Mouse (Mus musculus): ENCODE results near the gene Cela3b. TPM values are rescaled to one million over a fixed set of nuclear protein-coding genes. Genes with fewer than 3 reads are reported as not detected.

The Cela3b gene
- polyA plus RNA-seq, 1 experiment from 2014 or later = 0.42 TPM

DNA sequence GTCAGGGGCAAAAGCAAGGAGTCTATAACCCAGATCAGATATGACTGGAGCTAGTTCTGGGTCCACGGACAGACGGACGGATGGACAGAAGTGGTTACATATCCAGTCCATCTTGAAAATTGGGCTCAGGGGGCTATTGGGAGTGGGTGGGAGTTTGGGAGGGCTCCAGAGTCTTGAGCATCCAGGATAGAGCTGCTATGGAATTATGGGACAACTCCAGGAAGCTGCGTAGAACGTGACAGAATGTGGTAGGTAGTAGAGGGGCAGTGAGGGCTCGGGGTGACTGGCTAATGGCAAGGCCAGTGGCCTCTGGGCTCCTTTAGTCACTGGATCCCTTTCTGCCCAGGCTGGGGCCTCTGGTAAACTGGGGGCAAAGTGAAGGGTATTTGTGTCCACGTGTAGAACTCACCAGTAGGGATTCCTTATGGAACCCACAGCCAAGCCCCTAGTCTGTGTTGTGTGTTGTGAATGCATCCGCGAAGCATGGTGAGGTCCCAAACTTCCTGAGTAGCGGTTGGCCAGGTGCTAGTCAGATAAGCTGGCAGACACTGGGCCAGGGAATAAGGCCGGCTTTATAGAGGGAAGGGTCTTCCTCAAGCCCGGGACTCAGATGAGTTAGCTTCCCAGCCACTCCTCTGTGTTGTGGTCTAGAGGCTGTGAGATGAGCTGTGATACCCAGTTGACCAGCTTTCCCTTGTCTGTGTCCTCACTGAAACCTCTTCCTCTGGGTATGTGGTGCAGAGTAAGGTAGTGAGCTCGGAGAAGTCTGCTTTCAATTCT lies 45.1 kb upstream of the Cela3b start:
- Histone ChIP-seq H3K36me3 (replicated peaks; ENCODE audit: insufficient read depth, low read length) (no peaks in the 10 kb centered on the region), H3K27ac (ENCODE audit: low read depth) (0 out of 2 replicates have a peak overlapping the region, but pooled peaks have one; percentile 16), H3K9ac (replicated peaks) (no peak overlapping the region), H3K4me1 (ENCODE audit: insufficient read depth) (peaks cover 32% of the 10 kb centered on the region), H3K4me2 (ENCODE audit: low read depth, low read length) (no peak overlapping the region), H3K4me3 (ENCODE audit: low read depth, low read length) (no peak overlapping the region), H3K27me3 (ENCODE audit: insufficient read depth, low read length) (no peaks in the 10 kb centered on the region), H3K9me3 (ENCODE audit: low read length) (no peaks in the 10 kb centered on the region)
- ATAC-seq (no peak), DNase-seq (no peak)
- WGBS (ENCODE audit: insufficient replicate concordance) = 60% methylated on average over 13 of the region's 13 CpGs
- no peak for TF ChIP-seq CTCF (IDR thresholded peaks at IDR 0.05; ENCODE audit: low read depth)
- no peak for TF ChIP-seq EP300 (IDR thresholded peaks at IDR 0.05; ENCODE audit: low read depth)

DNA sequence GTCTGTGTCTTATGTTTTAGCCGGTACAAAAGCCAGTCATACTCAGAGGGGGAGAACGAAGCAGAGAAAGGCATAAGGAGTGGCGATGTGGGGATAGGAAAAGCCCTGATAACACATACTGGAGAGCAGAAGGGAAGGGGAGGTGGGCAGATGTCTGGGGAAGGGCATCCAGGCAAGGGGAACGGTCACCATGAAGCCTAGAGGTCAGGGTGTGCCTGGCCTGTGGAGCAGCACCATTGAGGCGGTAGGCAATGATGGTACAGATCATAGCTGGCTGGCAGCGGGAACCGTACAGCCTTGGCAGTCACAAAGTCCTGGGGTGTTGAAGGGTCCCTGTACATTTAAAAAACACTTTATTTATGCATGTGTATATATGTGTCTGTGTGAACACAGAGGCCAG lies 44.4 kb upstream of the Cela3b start:
- Histone ChIP-seq H3K27ac (ENCODE audit: low read depth) (no peak overlapping the region), H3K27me3 (ENCODE audit: insufficient read depth, low read length) (no peaks in the 10 kb centered on the region), H3K4me2 (ENCODE audit: low read depth, low read length) (no peak overlapping the region), H3K4me3 (ENCODE audit: low read depth, low read length) (no peak overlapping the region), H3K4me1 (ENCODE audit: insufficient read depth) (peaks cover 31% of the 10 kb centered on the region), H3K9ac (replicated peaks) (no peak overlapping the region), H3K9me3 (ENCODE audit: low read length) (no peaks in the 10 kb centered on the region), H3K36me3 (replicated peaks; ENCODE audit: insufficient read depth, low read length) (no peaks in the 10 kb centered on the region)
- DNase-seq (no peak), ATAC-seq (no peak)
- WGBS (ENCODE audit: insufficient replicate concordance) = 83% methylated on average over 7 of the region's 7 CpGs
- TF ChIP-seq EP300 (IDR thresholded peaks at IDR 0.05; ENCODE audit: low read depth) (no peak), CTCF (IDR thresholded peaks at IDR 0.05; ENCODE audit: low read depth) (no peak)

DNA sequence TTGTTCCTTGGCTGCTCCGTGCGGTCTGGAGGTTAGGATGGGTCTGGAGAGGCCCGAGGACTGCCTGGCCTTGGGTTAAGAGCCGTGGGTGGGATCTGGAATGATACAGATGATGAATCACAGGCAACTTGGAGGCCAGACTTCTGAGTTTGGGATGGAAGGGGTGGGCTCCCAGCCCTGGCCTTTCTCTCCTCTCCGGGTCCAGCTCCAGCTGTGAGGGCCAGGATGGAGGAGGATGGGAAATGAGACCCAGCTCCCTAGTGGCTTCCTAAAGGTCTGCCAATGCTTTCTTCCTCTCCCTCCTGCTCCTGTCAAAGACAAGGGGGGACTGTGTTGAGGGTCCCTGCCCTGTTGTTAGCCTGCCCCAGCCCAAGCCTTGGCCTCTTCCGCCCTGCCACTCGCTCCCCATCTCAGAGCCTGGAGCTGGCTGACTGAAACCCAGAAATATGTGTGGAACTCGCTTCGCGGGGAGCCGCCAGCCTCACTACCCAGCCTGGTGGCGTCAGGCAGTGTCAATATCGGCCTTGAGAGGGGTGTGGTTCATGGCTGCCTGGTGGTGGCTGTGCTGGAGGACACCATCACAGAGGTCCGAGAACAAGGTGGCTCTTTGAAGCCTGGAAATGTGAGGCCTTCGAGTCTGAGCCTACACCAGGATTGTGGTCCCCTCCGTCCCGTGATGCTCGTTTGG lies 43.5 kb upstream of the Cela3b start:
- Histone ChIP-seq H3K27ac (ENCODE audit: low read depth) (0 out of 2 replicates have a peak overlapping the region, but pooled peaks have one; percentile 3), H3K36me3 (replicated peaks; ENCODE audit: insufficient read depth, low read length) (no peaks in the 10 kb centered on the region), H3K27me3 (ENCODE audit: insufficient read depth, low read length) (0 out of 2 replicates have a peak, but pooled peaks cover under 1% of the 10 kb centered on the region), H3K9me3 (ENCODE audit: low read length) (no peaks in the 10 kb centered on the region), H3K4me2 (ENCODE audit: low read depth, low read length) (no peak overlapping the region), H3K4me3 (ENCODE audit: low read depth, low read length) (no peak overlapping the region), H3K4me1 (ENCODE audit: insufficient read depth) (peaks cover 27% of the 10 kb centered on the region), H3K9ac (replicated peaks) (no peak overlapping the region)
- no peak for DNase-seq
- 64% methylated on average over 18 of the region's 18 CpGs for WGBS (ENCODE audit: insufficient replicate concordance)
- TF ChIP-seq EP300 (IDR thresholded peaks at IDR 0.05; ENCODE audit: low read depth) (no peak), CTCF (IDR thresholded peaks at IDR 0.05; ENCODE audit: low read depth) (no peak)
- no peak for ATAC-seq

DNA sequence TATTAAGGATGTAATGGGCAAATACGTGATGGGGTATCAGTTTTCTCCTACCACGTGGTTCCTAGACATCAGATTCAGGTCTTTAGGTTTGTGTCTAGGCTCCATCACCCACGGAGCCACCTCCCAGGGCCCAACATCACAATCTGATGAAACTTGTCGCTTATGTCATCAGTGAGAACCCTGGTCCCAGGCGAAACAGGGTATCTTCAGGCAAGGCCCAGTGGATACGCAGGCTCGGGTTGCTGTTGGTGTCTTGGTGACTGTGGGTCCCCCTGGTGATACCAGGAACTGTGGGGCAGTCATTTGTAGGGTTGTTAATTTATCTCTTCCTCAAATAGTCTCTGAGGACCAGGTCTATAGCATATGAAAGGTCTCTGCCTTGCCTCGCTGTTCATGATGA lies 42.9 kb upstream of the Cela3b start:
- 68% methylated on average over 8 of the region's 8 CpGs for WGBS (ENCODE audit: insufficient replicate concordance)
- Histone ChIP-seq H3K9me3 (ENCODE audit: low read length) (no peaks in the 10 kb centered on the region), H3K4me2 (ENCODE audit: low read depth, low read length) (no peak overlapping the region), H3K4me3 (ENCODE audit: low read depth, low read length) (no peak overlapping the region), H3K27me3 (ENCODE audit: insufficient read depth, low read length) (0 out of 2 replicates have a peak, but pooled peaks cover 2% of the 10 kb centered on the region), H3K9ac (replicated peaks) (no peak overlapping the region), H3K36me3 (replicated peaks; ENCODE audit: insufficient read depth, low read length) (no peaks in the 10 kb centered on the region), H3K4me1 (ENCODE audit: insufficient read depth) (peaks cover 28% of the 10 kb centered on the region), H3K27ac (ENCODE audit: low read depth) (0 out of 2 replicates have a peak overlapping the region, but pooled peaks have one; percentile 3)
- DNase-seq = no peak
- no peak for ATAC-seq
- no peak for TF ChIP-seq EP300 (IDR thresholded peaks at IDR 0.05; ENCODE audit: low read depth)
- no peak for TF ChIP-seq CTCF (IDR thresholded peaks at IDR 0.05; ENCODE audit: low read depth)

DNA sequence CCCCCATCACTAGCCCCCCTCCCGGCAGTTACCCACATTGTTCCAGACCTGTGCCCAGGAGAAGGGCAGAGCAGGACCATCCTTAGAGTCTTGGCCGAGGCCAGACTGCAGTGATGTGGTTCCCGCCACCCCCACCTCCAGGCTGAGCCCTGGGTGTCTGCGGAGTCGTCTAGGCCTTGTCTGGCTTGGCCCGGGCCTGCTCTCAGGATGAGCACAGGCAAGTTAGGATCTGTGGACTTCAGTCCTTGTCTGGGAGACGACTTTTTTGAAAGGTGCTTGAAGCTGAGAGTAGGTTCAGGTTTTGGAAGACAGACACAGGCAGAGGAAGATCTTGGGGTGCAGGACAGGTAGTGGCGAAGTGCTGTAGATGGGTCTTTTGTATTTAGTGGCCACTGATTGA lies 41.0 kb upstream of the Cela3b start:
- no peak overlapping the region for H3K4me3 ChIP-seq (ENCODE audit: low read depth, low read length)
- DNase-seq (no peak), ATAC-seq (no peak)
- H3K27ac ChIP-seq (ENCODE audit: low read depth) = peak overlapping the region; percentile 60; the same call in 1 of the 2 replicates
- no peak overlapping the region for H3K4me2 ChIP-seq (ENCODE audit: low read depth, low read length)
- 0 out of 2 replicates have a peak, but pooled peaks cover 2% of the 10 kb centered on the region for H3K27me3 ChIP-seq (ENCODE audit: insufficient read depth, low read length)
- H3K9ac ChIP-seq (replicated peaks) = no peak overlapping the region
- 64% methylated on average over 8 of the region's 8 CpGs for WGBS (ENCODE audit: insufficient replicate concordance)
- no peaks in the 10 kb centered on the region for H3K9me3 ChIP-seq (ENCODE audit: low read length)
- H3K4me1 ChIP-seq (ENCODE audit: insufficient read depth) = peaks cover 18% of the 10 kb centered on the region
- TF ChIP-seq CTCF (IDR thresholded peaks at IDR 0.05; ENCODE audit: low read depth) = no peak
- TF ChIP-seq EP300 (IDR thresholded peaks at IDR 0.05; ENCODE audit: low read depth) = no peak
- H3K36me3 ChIP-seq (replicated peaks; ENCODE audit: insufficient read depth, low read length) = no peaks in the 10 kb centered on the region

DNA sequence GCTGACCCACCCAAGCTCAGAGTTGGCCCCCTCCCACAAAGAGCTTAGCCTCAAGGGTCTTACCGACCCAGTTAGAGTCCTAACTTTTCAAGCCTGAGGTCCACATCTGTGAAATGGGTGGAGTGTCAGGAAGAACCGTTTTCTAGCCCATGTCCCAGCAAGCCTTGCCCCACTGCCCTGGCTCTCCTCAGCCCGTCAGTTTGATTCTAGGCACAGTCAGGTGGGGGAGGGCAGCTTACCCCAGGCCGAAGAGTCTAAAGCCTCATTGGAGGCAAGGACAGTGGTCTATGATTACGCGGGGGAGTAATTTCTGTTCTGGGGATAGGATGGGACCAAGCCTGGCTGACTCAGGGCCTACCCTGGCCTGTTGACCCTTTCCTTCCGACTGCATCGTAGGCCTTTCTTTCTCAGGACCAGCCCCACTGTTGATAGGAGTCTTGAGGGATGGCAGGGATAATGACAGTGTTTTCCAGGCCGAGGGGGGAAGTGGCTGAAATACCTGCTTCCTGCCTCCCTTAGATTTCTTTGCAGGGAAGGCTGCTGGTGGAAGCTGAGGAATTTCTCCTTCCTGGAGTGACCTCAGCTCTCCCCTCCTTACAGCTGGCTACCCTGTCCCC lies 40.5 kb upstream of the Cela3b start:
- Histone ChIP-seq H3K4me1 (ENCODE audit: insufficient read depth) (peaks cover 13% of the 10 kb centered on the region), H3K9ac (replicated peaks) (no peak overlapping the region), H3K4me2 (ENCODE audit: low read depth, low read length) (peak overlapping the region; percentile 93; the same call in 1 of the 2 replicates), H3K9me3 (ENCODE audit: low read length) (no peaks in the 10 kb centered on the region), H3K27me3 (ENCODE audit: insufficient read depth, low read length) (0 out of 2 replicates have a peak, but pooled peaks cover 2% of the 10 kb centered on the region), H3K27ac (ENCODE audit: low read depth) (peak overlapping the region; percentile 39; the same call in 1 of the 2 replicates), H3K36me3 (replicated peaks; ENCODE audit: insufficient read depth, low read length) (no peaks in the 10 kb centered on the region), H3K4me3 (ENCODE audit: low read depth, low read length) (no peak overlapping the region)
- TF ChIP-seq CTCF (IDR thresholded peaks at IDR 0.05; ENCODE audit: low read depth) (no peak), EP300 (IDR thresholded peaks at IDR 0.05; ENCODE audit: low read depth) (no peak)
- ATAC-seq = peak; percentile 12; the same call in 1 of the 2 replicates
- DNase-seq = no peak
- 68% methylated on average over 9 of the region's 9 CpGs for WGBS (ENCODE audit: insufficient replicate concordance)
